Mouse (Mus musculus) thymus, postnatal 36 days (tissue): ENCODE data around the gene Rag1.

Source experiments
- DNase-seq, 2 experiments: peaks; one replicate each; pipeline ENCODE4 v3.0.0; 2022; ENCODE audit warnings: mixed read lengths in 2 of 2

Gene Rag1

DNA sequence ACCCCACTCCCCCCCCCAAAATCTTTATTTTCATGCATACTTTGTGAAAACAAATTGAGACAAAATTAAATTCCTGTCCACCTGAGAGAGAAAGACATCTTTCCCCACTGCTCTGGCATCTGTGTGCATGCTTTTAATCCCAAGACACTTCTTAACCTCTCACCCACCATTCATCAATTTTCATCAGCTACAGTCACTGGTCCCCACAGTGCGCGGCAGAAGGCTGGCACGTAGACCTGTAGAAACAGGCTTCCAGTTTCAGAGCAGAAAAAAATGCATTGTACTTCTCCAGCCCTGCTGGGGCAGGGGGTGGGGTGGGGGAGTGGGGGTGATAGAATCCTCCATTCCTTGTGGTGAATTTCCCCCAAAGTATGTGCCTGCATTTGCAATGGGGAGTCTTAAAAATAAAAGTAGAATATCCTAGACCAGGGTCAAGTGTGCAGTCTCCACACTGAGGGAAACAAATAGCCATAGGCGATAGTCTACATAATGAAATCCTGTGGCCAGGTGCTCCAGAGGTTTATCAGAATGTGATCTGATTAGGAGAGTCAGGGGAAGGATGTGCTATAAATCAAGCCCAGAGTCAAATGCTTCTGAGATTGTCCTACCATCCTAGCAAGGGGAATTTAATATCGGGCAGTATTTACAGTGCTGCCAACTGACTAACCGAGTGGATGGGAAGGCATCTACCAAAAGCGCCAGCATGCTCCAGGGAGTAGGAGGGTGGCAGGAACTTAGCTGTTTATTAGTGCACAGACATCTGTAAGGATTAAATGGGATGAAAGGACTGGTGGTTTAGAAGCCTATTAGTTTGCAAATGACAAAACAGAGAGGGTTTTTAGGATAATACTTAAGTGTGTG lies 10.1 kb downstream of the Rag1 start:
- DNase-seq: no peak

DNA sequence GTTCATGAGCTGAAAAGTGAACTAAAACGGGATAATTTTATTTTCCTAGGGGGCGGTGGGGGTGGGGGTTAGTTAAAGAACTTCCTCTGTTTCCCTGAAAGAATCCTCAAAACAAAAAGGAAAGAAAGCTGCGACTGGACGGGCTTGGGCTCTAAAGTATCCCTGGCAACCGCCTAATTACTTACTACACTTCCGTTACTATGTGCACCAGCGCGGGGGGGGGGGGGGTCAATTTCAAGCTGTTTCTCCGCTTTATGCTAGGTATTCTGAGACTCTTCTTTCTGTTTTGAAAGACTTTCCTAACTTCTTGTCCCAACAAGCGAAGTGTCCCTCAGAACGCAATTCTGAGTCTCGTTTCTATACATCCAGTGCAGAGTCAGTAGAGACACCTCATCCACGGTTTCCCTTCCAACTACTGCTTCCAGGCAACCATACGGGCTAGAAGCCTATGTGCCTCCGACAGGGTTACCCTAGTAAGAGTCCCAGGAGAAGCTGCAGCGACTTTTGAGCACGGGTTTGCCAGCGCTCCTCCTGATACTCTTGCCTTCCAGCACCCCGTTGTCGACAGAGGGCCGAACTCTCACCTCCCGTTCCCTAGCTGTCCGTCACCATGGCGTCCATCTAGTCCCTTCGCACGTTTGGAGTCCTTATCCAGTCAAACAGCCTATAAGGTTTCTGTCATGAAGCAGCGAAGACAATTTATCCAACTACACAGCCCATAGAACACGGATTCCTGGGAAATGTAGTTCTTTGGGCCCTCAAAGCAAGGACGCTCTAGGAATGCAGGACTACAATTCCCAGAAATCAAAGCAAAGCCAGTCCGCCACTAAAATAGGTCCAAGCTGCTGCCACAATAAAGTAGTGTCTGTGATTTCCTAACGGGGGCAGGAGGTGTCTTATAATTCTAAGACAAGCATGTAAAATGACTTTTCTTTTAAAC lies 20.7 kb downstream of the Rag1 start:
- DNase-seq: peak; percentile 49 to 50

DNA sequence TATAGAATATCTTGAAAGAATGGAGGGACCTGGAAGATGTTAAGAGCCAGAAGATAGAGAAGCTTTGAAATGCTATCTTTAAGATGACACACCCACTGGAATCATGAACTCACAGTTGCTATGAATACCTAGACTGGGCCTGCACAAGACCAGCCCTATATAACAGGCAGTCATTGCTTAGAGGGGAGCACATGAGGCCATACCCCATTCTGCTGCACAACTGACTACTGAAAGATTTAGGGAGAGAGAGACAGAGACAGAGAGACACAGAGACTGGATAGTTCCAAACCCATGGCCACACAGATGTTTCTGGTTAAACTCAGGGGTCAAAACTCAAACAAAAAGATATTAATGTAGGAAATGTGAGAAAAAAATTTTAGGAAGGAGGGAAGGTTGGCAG lies 22.1 kb downstream of the Rag1 start:
- peak; percentile 19 to 47 for DNase-seq

DNA sequence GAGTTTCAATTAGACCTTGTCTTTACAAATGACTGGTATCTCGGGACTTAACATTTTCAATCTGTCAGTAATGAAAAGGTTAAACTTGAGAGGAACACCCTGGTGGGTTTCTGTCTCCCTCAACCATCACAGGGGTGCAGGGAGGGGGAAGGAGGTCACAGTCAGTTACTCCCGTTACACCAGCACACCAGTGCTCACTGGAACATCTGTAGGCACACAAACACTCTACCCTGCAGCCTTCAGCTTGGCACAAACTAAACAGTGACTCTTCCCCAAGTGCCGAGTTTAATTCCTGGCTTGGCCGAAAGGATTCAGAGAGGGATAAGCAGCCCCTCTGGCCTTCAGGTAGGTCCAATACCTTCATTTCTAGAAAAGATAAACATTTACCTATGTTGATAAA lies 24.8 kb downstream of the Rag1 start, which contains the start of gene Rag2:
Gene Rag2, plus strand, starts transcription at position 193 of the 400 bp plus-strand sequence.
- peak; percentile 74 to 87 for DNase-seq

DNA sequence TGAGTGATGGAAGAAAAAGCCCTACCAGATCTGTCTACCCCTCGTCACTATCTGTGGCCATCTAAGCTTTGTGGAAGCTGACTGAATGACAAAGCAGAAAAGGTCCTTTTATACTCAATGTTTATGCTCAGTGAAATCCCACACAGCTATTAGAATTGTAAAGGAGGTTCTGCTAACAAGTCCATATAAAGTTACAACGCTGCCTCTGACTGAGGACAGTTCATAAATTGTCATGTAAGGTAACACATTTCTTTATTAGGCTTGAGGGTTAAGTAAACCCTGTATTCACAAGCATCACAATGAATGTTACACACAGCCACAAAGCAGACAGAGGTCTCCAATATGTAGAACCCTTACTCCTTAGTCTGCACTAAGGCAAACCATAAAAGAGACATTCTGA lies 25.3 kb downstream of the Rag1 start:
- no peak for DNase-seq

DNA sequence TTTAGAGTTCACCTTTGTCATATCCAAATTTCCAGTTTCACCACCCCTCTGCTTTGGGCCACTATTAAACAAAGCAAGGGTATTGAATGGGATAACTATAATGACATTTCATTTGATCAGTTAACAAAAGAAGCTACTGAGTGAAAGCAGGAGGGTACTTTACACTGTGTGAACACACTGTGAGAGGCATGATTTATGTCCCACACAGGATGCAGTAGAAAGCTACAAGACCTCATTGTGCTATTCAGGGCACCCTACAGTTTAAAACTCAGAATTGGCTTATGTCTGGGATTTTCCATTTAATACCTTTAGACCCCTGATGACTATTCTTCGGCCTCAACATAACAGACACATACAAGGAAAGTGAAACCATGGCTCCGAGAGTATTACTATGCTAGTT lies 26.3 kb downstream of the Rag1 start:
- no peak for DNase-seq

DNA sequence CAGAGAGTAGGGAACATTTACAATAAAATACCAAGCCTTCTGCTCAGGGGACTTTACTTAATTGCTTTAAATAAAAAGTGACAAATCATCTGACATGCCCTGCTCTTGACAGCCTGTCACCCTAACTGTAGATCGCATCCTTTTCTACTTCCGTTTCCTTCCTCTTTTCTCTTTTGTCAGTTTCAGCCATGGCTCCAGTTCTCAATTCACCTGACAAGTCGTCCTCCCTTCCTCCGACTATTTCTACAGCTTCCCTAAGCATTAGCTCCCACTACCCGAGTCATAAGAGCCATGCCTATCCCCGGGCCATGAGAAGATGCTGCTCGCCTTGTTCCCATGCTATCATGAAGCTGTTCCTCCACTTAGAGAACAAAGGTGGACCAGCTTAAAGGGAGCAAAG lies 27.7 kb downstream of the Rag1 start:
- DNase-seq: peak in 1 of 2 experiments; percentile 35

DNA sequence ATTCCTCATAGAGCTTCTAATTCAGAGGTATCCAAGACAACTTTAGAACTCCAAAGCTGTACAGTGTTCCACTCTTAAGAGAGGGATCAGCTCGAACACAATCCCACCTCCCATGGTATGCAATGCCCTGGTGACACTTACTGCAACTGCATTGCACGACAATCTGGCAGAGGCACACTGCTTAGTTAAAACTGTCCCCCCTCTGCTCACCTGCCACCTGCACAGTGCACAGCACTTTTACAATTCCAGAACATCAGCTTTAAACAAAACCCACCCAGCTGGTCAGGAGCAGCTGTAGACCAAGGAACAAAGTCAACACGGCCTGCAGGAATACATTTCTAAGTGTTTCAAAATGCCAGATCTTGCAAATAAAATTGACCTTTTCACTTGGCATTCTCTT lies 28.4 kb downstream of the Rag1 start:
- DNase-seq: peak; percentile 53 to 69

DNA sequence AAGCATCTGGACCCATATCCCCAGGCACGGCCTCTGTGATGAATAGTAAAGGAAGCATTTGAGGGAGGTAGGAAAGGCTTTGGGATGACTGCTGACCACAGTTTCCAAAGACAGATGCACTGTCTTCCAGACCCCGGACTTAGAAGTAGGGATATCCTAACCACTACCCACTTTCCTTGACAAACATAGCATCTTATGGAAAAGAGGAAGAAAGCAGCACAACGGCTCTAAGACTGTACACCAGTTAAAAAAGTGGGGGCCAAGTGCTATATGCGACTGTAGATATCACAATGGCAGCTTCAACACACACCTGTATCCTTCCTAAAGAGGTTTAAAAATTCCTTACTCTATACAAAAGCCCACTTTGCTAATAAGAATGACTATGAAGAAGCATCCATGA lies 30.9 kb downstream of the Rag1 start:
- no peak for DNase-seq

- DNase-seq: no peak
Measured at GRCm38 (mm10) chr2:101615464-101616305, 33.6 kb downstream of the Rag1 start.

- DNase-seq: no peak
Measured at GRCm38 (mm10) chr2:101610861-101611260, 38.4 kb downstream of the Rag1 start.

DNA sequence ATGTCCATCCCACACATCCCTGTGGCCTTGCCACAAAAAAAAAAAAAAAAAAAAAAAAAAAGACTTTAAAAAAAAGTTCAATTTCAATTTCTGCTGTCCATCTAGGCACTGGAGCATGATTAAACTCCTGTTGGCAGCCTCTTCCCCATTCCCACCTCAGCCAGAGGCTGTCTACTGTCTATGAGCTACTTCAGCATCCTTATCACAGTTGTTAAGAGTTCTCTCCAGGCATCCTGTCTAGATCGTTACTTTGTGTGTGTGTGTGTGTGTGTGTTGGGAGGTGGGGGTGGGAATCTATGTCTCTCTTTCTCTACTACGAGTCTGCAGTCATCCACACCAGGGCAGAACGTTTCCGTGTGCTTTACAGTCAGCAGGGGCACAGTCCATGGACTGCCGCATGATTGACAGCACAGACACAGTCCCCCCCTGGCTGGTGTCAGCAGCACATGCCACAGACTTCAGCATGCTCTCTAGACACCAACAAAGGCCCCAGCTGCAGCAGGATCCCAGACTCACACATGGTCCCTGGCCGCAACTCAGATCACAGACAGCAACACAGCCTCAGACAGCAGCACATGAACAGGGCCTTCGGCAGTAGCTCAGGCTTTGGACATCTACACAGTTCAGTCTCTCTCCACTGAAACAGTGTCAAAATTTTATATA lies 40.9 kb downstream of the Rag1 start:
- DNase-seq: peak; percentile 74 to 89

DNA sequence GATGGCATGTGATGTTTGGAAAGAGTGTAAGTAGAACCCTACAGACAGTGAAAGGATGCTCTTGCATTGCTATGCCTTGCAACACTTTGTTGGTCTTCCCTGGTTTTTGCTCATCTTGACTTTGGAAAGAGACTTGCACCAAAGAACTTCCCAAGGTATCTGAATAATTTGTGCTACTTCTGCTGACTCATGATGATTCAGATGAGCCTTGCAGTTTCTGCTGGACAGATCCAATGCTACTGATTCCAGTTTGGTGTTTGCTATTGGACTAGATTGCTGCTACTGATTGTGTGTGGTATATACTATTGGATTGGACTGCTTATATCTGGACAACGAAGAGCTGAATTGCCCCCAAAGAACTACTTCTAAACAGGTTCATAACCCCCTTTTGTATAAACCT lies 46.2 kb downstream of the Rag1 start:
- no peak for DNase-seq

- DNase-seq: peak; percentile 43 to 58
Measured at GRCm38 (mm10) chr2:101600703-101601102, 48.6 kb downstream of the Rag1 start.

GRCm38 (mm10) chr2:101598190-101599181 lies 50.8 kb downstream of the Rag1 start:
- DNase-seq: no peak

DNA sequence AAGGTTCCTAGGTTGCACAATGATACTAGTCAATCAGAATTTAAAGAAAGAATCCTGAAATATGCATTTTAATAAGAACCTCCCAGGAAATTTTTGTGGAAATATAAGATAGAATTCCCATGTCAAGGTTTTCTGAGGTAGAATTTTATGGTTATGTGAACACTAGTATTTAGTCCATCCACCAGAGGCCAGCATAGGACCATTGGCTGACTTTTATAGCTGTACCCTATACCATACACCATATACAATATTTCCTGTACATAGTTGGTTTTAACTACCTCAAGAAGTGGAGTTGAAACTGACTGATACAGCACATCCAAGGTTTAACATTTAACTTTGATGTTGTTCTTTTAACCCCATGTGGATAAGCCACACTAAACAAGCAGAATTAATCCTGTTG lies 52.1 kb downstream of the Rag1 start:
- no peak for DNase-seq

GRCm38 (mm10) chr2:101594681-101595080 lies 54.6 kb downstream of the Rag1 start:
- DNase-seq: no peak

- no peak for DNase-seq
Measured at GRCm38 (mm10) chr2:101592886-101593285, 56.4 kb downstream of the Rag1 start.

- no peak for DNase-seq
Measured at GRCm38 (mm10) chr2:101592023-101592841, 57.1 kb downstream of the Rag1 start.

DNA sequence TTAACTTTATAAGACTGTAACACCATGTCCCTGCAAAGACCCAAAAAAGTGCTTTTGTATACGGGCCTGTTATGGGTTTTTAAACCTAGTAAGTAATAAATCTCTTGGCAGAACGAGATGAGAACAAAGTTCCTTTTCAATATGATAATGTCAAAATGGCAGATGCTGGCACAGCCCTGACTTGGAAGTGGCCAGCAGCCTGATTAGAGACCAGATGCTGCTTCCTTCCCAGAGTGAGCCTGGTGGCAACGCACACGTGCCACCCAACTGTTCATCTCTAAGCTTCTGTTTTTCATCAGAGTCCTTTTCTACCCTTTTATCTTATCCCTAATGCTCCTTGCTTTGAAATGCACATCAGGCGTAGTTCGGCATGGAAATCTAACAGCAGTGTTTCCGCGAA lies 57.9 kb downstream of the Rag1 start:
- no peak for DNase-seq
